Mouse (Mus musculus) gonadal fat pad, adult 2 months (tissue): Measurements from ENCODE around the gene Dalrd3. TPM values are rescaled to one million over a fixed set of nuclear protein-coding genes. Genes with fewer than 3 reads are reported as not detected.

Experiments
- DNase-seq: peaks from one replicate; pipeline ENCODE4 v3.0.0-alpha.2; 2012; ENCODE audit warnings: low read depth
- polyA plus RNA-seq: library from polyadenylated mRNA; depleted of rRNA; stranded (reverse); fragments of >200 nt; gene quantifications from 2 replicates; pipeline ENCODE4 v1.2.3, GENCODE M21; 2012; rRNA removed

Dalrd3 gene
- polyA plus RNA-seq, result 197 and 214 TPM in 2 replicates

DNA sequence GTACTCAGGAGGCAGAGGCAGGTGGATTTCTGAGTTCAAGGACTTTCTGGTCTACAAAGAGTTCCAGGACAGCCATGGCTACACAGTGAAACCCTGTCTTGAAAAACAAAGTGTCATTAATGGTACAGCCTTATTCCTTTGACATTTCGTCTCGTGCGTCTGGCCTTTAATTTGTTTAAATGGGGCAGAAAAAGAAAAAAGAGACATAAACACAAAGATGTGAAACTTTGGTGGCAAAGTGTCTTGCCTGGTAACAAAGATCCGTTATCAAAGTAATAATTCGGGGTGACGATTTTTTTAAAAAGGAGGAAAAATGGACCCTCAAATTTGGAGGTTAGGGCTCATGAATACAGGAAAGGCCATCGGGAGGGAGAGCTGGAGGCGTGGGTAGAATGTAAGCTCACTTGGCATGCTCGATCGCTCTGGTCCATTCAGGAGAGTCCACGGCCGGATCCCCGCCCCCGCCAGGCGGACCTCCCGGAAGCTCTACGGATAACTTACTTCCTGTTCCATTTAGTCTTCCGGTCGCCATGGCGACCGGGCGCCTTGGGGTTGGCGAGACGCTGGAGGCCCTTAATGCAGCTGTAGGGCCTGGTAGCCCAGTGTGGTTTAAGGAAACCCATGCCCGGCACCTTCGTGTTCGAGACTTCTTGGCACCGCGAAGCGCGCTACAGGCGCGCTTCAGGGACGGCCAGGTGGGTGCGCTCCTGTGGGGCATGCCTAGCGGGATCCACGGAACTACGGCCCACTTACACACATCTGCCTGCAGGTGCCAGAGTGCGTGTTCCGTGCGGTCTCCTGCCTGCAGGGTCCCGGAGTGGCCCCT is at the start of gene Dalrd3:
Dalrd3 (plus strand) TSS at position 506 of the 826 bp plus-strand sequence.
- no peak for DNase-seq

GRCm38 (mm10) chr9:108521604-108522003 is 48.1 kb upstream of the Dalrd3 start:
- DNase-seq, result no peak

GRCm38 (mm10) chr9:108523341-108523740 is 46.3 kb upstream of the Dalrd3 start:
- no peak for DNase-seq

- no peak for DNase-seq
These were observed 44.3 kb upstream of the Dalrd3 start for GRCm38 (mm10) chr9:108525400-108525799.

GRCm38 (mm10) chr9:108530954-108531353 is 38.7 kb upstream of the Dalrd3 start:
- no peak for DNase-seq

- DNase-seq, result no peak
These were observed 38.2 kb upstream of the Dalrd3 start for GRCm38 (mm10) chr9:108531496-108531895.

DNA sequence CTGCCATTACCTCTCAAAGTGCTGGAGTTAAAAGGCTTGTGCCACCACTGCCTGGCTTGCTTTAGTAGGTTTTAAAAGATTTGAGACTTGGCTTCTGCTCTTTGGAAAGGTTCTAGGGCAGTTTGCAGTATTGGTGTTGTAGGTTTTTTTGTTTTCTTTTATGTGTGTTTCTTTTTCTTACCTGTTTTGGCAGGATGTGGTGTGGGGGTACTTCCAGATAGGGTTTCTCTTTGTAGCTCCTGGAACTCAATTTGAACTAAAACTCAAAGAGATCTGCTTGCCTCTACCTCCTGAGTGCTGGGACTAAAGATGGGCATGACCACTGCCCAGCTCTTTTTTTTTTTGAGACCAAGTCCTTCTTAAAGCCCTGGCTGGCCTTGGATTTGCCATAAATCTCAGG is 28.8 kb upstream of the Dalrd3 start:
- DNase-seq, result no peak

GRCm38 (mm10) chr9:108545986-108546385 is 23.7 kb upstream of the Dalrd3 start:
- DNase-seq, result no peak

GRCm38 (mm10) chr9:108546875-108547274 is 22.8 kb upstream of the Dalrd3 start:
- no peak for DNase-seq

DNA sequence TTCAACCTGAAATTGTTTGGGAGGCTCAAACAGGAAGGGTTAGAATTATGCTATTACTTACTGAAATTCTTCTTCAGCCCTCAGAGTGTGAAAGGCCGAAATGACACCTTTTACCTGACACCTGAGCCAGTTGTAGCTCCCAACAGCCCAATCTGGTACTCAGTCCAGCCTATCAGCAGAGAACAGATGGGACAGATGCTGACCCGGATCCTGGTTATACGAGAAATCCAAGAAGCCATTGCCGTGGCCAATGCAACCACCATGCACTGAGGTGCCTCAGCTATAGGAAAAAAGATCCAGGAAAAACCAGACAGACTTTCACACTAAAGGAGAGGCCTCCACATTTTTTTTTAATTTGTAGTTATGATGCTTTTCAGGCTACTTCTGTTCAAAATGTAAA is 10.5 kb upstream of the Dalrd3 start:
- no peak for DNase-seq

- no peak for DNase-seq
These were observed 9.4 kb upstream of the Dalrd3 start, which contains the start of gene Impdh2 for GRCm38 (mm10) chr9:108560227-108560841. Impdh2 (plus strand) TSS chr9:108560286.

GRCm38 (mm10) chr9:108563671-108564070 is 6.0 kb upstream of the Dalrd3 start:
- no peak for DNase-seq

DNA sequence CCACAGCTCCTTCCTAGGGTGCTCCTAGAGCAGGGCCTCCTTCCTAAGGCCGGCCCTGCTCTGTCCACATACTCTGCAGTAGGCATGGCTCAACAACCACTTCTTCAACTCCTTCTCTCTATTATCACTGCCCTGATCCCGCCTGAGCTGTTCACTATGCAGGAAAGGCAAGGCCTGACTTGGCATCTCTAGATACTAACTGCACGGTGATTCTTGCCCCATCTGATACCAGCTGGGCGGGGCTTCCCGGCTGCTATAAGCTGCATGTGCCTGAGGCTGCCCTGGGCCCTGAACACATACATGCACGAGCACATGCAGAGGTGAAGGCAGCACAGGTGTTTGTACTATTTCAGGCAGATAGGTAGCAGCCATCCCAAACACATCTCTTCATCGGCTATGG is 5.6 kb upstream of the Dalrd3 start:
- DNase-seq, result no peak

DNA sequence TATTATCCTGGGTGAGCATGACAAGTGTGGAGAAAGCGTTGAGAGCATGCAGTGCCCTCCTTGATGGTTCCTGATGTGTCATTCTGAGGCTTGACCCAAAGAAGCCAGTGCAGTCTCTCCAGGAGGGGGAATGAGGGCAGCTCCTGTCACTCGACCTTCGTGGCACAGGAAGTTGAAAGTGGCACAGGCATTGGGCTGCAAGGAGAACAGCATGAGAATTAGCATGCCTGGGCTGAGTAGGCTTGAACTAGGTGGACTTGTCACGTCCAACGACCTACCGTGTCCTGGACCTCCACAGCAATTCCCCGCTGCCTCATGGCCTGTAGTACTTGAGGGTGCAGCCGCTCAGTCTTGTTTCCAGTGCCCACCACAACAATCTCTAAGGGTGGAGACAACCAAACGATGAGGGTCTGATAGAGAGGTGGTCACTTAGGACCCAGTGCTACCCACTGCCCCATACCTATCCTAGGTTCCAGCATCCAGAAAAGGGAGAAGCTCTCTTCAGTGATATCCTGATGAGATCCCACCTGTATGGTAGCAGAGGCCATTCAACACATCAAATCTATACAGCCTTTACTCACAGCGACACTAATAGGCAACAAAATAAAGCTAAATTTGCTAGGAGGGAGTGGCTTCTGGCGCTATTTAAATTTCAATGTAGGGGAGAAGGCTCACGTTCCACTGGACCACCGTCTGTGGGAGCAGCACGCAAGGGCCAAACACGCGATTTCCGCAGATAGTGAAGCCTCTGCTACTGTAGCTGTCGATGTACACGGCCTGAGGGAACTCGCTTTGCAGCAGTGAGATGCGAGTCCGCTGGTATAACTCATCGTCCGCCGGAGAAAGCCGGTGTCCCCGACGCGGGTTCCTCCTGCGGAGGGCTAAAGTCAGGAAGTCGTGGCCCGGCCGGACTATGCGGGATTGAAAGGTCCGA is 3.5 kb upstream of the Dalrd3 start:
- no peak for DNase-seq

- DNase-seq, result peak; percentile 79
These were observed 2.6 kb upstream of the Dalrd3 start, which contains the start of gene Ndufaf3 for GRCm38 (mm10) chr9:108566815-108567776. Ndufaf3 (minus strand) TSS chr9:108567434.

DNA sequence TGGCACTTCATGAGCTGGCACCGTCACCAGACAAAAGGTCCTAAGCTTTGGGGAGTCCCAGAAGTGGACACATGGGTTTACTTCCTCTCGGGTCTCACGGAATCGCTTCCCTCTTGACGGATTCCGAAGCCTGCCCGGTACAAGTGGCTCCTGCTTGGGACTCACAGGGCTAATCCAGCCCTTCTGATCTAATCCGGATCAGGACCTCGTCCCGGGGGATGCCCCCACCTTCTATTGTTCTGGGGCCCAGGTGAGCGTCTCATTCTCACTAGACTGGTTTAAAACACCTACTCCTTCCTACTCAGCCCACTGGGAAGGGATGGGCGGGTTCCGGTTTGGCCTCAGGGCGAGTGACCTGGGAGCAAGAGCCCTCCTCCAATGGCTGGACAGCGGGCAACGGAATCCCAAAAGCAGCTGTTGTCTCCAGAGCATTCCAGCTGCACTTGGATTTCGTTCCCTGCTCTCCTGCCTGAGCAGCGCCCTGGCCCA is 1.7 kb upstream of the Dalrd3 start:
- no peak for DNase-seq

DNA sequence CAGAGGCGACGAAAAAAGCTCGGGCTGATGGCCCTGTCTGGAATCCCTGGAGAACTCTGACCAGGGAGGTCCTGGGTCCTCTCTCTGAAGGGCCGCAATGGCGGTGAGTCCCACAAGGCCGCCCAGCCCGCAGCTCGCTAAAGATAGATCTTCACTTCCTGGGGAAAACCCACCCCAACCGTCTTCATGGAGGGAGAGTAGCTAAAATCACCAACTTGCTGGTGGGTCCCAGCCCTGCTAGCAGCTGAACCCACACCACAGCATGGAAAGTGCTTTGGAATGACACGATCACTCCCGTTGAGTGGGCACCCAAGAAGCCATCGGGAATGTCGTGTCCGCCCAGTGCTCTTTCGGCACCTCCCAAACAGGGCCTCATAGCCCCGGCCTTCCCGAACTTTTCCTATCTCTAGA is 1.2 kb upstream of the Dalrd3 start:
- DNase-seq, result no peak

- no peak for DNase-seq
These were observed 666 bp downstream of the Dalrd3 start for GRCm38 (mm10) chr9:108570207-108570896.

GRCm38 (mm10) chr9:108571401-108571973 is 1.8 kb downstream of the Dalrd3 start:
- no peak for DNase-seq

DNA sequence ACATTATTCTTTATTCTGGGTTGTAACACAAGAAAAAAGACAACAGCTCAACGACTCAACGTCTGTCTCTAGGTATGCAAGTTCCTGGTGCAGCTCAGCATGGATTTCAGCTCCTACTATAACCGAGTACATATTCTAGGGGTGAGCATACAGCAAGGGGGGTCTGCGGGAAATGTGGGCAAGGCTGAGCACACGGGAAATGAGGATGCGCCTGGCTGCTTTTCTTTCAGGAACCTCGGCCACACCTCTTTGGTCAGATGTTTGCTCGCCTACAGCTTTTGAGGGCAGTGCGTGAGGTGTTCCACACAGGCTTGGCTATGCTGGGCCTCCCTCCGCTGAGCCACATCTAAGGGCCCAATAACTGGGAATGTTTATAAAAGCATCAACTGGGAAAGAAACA is 2.6 kb downstream of the Dalrd3 start:
- DNase-seq, result no peak
